Mouse (Mus musculus) brain, embryonic 14.5 days (tissue): ENCODE measurements at regions not wholly inside any gene's neighbourhood (a gene's known extent, or its start where the extent isn't known, plus 50 kb on each side); places are given as distances from the start of the nearest gene placed in this dataset.

Experiments used
- DNase-seq: peaks from one replicate; pipeline ENCODE4 v3.0.0-alpha.2; 2011; ENCODE audit warnings: low read depth
- CTCF ChIP-seq: fragments of 200-500 bp; IDR thresholded peaks from 2 replicates; pipeline ENCODE4 v1.5.1; 2012; ENCODE audit warnings: inconsistent platforms, mild to moderate bottlenecking, moderate library complexity, borderline replicate concordance; ENCODE audit not compliant: insufficient read depth, insufficient read length; ENCODE audit errors: extremely low read depth
- POLR2A ChIP-seq: fragments of 200-500 bp; IDR thresholded peaks from 2 replicates; pipeline ENCODE4 v1.6.1; 2012; ENCODE audit warnings: mild to moderate bottlenecking, inconsistent platforms, borderline replicate concordance; ENCODE audit not compliant: poor library complexity, insufficient read depth, insufficient read length, severe bottlenecking; ENCODE audit errors: extremely low read depth

DNA sequence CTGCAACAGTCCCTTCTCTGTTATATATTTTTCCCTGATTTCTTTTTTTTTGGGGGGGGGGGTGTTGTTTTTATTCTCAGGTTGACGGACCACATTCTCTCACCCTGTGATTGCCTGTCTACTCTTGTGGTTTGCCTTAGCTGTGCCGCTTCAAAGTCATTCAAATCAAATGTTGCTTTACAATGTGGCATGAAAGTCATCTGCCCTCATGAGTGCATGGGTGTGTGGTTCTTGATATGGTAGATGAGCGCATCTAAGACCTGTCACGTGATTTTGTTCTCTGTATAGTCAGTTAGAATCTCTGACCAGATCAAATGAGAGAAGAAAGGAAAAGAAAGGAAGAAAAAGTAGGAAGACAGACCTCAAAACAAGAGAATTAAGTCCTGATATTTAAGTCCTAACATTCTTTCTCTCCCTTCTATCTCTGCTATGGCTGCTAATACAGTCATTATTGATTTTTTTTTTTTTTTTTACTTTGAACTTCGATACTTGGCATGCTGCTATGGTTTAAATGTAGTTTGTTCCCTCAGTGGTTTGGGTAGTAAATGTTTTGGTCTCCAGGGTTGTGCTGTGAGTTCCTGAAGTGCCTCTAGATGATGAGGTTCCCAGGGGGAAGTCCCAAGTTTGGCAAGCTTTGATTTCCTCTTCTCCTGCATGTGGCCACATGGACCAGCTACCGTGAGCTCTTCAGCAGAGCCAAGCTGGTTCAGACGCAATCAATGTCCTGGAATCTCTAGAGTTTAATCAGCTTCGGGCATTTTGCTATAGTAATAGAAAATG lies 91.2 kb upstream of the Npas2 start:
- TF ChIP-seq CTCF (no peak), POLR2A (no peak)
- DNase-seq: no peak

GRCm38 (mm10) chr1:39102989-39103910 lies 90.3 kb upstream of the Npas2 start:
- TF ChIP-seq CTCF (no peak), POLR2A (no peak)
- DNase-seq: no peak

DNA sequence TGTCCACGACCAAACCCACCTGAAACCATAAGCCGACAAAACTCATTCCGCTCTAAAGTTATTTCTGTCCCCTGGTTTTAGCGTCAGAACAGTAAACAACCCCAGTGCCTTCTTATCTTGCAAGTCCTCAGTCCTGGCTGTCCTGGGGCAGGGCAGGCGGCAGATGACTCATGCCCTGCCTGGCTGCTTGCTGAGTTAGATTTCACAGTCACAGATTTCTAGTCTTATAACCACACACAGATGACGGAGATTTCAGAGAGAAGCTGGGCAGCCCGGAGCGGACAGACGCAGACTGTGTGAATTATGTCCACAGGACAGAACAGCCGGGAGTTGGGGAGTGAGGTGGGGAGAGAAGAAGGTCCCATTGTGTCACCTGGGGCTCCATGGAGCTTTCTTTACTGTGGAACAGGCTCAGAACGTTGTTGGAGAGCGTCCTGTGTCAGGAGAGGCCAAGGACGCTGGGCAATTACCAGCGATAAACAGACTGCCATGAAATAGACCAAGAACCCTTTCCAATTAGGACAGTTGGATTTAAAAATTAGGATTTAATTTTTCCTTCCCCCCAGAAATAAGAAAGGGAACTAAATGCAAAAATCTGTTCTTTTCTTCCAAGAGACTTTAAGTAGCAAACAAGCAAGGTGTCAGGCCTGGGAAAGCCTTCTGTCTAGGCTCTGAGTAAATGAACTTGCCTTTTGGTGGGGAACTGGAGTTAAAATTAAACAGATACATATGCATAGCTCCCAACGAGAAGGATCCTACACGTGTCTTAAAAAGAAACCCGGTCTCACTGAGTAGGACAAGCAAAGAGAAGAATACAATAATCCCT lies 87.8 kb upstream of the Npas2 start:
- DNase-seq: no peak
- TF ChIP-seq CTCF: no peak

DNA sequence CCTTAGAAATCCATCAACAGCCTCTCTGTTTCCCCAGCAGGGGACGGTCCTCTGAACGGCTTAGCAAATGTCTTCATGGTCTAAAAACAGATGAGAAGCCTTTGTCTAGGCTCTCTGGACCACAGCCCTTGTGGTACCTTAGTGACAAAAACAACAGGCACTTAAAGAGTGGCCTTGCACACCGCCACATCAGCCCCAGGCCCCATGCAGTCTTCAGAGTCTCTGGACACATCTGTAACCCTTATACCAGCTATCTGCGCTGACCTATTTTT lies 87.2 kb upstream of the Npas2 start:
- no peak for DNase-seq
- TF ChIP-seq CTCF (no peak), POLR2A (no peak)

DNA sequence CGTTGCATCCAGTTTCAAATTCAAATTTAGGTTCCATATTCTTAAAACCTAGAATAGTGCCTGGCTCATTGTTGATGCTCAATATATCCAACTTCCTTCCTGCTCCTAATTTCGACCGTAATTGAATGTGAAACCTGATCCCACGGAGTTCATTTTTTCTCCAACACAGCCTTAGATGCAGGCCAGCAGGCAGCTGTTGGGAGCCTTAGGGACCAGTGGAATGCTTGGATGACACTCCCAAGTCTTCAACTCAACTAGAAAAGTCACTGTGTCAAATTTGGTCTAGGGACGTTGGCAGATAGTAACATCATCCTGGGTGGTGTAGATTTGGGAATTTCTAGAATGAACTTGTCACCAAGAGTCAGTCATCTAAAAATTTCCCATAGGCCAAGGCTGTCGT lies 86.9 kb upstream of the Npas2 start:
- TF ChIP-seq POLR2A: no peak
- no peak for TF ChIP-seq CTCF
- DNase-seq: no peak

DNA sequence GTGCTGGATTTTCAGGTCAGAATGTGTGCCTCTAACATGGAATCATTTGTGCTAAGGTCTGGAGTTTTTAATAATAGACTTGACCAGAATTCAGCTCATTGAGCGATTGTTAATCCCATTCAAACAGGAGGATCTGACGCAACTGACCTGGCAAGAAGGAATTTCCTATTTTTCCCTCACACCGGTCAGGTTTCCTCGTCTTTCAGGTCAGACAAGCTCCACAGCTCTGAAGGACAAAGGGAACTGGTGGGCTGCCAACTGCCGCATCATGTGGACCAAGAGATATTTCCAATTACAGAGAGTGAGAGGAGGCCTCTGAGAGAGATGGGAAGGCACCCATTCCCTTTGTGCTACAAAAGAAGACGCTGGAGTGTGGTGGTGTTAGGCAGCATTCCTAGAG lies 77.2 kb upstream of the Npas2 start:
- DNase-seq: no peak
- TF ChIP-seq CTCF (no peak), POLR2A (no peak)

DNA sequence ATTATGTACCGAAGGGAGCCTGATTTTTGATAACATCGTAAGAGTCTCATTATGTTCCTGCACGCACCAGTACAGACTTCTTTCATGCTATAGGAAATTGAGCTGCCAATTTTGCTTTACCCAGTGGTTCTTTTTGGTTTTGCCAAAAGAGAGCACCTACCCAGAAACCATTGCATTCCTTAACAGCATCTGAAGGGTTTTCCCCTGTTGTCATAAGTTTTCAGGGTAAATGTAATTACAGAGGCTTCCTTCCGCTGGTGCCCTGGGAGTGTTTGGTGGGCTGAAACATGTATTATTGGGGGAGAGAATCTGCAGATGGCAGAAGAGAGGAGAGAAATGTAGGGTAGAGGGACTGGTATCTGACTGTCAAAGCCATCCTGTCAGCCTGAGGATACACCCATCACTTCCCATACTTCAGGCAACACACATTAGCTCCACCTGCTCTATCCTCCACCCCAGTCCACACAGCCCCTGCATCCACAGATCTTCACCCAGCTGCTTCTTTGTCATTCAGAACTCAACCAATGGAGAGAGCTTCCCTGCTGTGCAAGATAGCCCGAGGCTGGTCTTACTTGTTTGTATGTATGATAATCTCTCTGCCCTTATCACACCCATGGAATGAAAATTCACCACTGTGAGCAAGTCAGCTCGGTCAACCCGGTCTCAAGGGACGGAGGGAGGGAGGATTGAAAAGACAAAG lies 71.1 kb upstream of the Npas2 start:
- DNase-seq: peak; percentile 42
- no peak for TF ChIP-seq CTCF
- no peak for TF ChIP-seq POLR2A

DNA sequence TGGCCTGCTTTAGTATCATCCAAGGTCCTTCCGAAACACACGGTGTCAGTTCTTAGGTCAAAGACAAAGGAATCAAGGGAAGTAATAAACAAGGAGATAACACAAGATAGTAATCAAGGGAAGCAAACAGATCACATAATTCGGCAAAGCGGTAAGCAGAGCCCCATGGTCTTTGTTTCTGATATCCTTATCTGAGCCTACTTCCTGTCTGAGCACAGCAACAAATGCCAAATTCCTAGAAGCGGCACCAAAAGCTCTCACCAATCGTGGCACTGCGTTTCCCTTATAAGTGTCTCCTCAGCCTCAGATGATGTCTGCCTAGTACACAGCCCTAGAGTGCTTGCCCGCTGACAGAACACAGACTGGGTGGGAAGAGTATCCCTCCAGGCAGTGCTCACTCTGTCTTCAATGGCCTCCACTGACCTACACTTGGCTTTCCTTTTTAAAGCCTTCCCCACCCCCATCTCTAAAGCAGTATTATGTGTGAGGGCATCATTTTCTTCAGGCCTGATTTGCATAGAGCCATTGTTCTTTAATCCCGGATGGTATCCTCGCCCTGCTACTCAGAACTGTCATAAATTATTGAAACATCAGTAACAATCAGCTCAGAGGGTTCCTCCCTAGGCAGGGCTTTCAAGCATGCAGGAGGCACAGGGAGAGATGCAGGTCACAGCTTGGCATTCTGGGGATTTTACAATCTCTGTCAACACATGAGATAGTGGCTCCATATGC lies 70.3 kb upstream of the Npas2 start:
- peak; percentile 17 for DNase-seq
- TF ChIP-seq POLR2A (no peak), CTCF (no peak)

GRCm38 (mm10) chr1:39123813-39124146 lies 69.8 kb upstream of the Npas2 start:
- no peak for DNase-seq
- TF ChIP-seq CTCF (no peak), POLR2A (no peak)

GRCm38 (mm10) chr1:39134521-39134920 lies 59.0 kb upstream of the Npas2 start:
- no peak for DNase-seq
- TF ChIP-seq CTCF (no peak), POLR2A (no peak)

GRCm38 (mm10) chr1:39143054-39143453 lies 50.5 kb upstream of the Npas2 start:
- DNase-seq: no peak
- TF ChIP-seq POLR2A (no peak), CTCF (no peak)

DNA sequence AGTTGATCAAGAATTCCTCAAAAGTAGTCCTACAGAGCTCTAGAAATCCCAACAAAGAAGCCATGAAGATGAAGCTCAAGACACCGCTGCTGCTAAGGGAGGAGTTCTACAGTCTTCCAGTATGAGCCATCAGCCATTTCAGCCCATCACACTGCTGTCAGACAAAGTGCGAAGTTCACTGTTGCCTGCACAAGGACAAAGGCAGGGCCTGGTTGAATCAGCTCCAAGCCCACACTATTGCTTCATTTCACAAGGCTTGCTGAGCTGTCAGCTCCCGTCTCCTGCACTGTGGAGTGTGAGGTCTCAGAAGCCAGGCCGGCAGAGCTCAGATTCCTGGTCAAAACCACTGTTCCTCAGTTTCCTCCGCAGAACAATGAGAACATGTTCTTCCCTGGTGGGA lies 49.9 kb upstream of the Npas2 start:
- no peak for TF ChIP-seq CTCF
- TF ChIP-seq POLR2A: no peak
- DNase-seq: peak; percentile 2
